Mouse (Mus musculus) limb, embryonic 11.5 days (tissue): ENCODE data around the gene Mtch1. TPM values are rescaled to one million over a fixed set of nuclear protein-coding genes. Genes with fewer than 3 reads are reported as not detected.

Experiments used
- ATAC-seq: fragments of 200-750 bp; cut with Nextera tagmentation; 2 replicates; pipeline ENCODE4 v1.8.0; 2017; ENCODE audit warnings: low read depth; ENCODE audit not compliant: insufficient number of reproducible peaks, low FRiP score, low TSS enrichment
- DNase-seq: peaks from one replicate; pipeline ENCODE4 v3.0.0-alpha.2; 2015; ENCODE audit warnings: low spot score
- H3K27ac ChIP-seq: fragments of 300-500 bp; sonication (generic); replicated peaks from 2 replicates; pipeline ENCODE4 v1.5.1; 2014; ENCODE audit warnings: low read depth, mild to moderate bottlenecking, low read length
- H3K27me3 ChIP-seq: fragments of 300-500 bp; sonication (generic); 2 replicates; pipeline ENCODE4 v1.6.1; 2014; ENCODE audit warnings: mild to moderate bottlenecking, low read length, mixed read lengths; ENCODE audit not compliant: control insufficient read depth, insufficient read depth
- H3K36me3 ChIP-seq: fragments of 300-500 bp; sonication (generic); 2 replicates; pipeline ENCODE4 v1.6.1; 2014; ENCODE audit warnings: mild to moderate bottlenecking, low read length, moderate library complexity, mixed read lengths; ENCODE audit not compliant: control insufficient read depth, insufficient read depth
- H3K4me1 ChIP-seq: fragments of 300-500 bp; sonication (generic); 2 replicates; pipeline ENCODE4 v1.6.1; 2014; ENCODE audit warnings: low read length, mixed read lengths; ENCODE audit not compliant: control insufficient read depth, insufficient read depth
- H3K4me2 ChIP-seq: fragments of 300-500 bp; sonication (generic); 2 replicates; pipeline ENCODE4 v1.6.1; 2014; ENCODE audit warnings: low read depth, mild to moderate bottlenecking, moderate library complexity; ENCODE audit not compliant: severe bottlenecking
- H3K4me3 ChIP-seq: fragments of 300-500 bp; sonication (generic); 2 replicates; pipeline ENCODE4 v1.5.1; 2014; ENCODE audit warnings: low read depth, low read length
- H3K9ac ChIP-seq: fragments of 300-500 bp; sonication (generic); 2 replicates; pipeline ENCODE4 v1.6.1; 2014; ENCODE audit warnings: mild to moderate bottlenecking, low read length
- H3K9me3 ChIP-seq: fragments of 300-500 bp; sonication (generic); 2 replicates; pipeline ENCODE4 v1.6.1; 2016; ENCODE audit warnings: low read length; ENCODE audit not compliant: control insufficient read depth
- WGBS: fragments of 180-500 bp; shearing (Covaris S2); extraction: QIAGEN DNeasy Blood & Tissue Kit; methylation state at CpG from one replicate; pipeline ENCODE4 v1.1.7; 2014; 5-methylcytosine and 5-hydroxymethylcytosine counted together
- polyA plus RNA-seq: library from polyadenylated mRNA; unstranded; fragments of >200 nt; fragmentation: Nextera tagmentation; extraction: Ambion mirVana; gene quantifications from 2 replicates; pipeline ENCODE4 v1.2.1, GENCODE M21; 2014

Gene Mtch1
- polyA plus RNA-seq, 1 experiment from 2014 or later: 321 TPM

- WGBS: 93% methylated on average over 5 of the region's 5 CpGs
- Histone ChIP-seq H3K27me3 (no peaks in the 10 kb centered on the region), H3K9ac (no peak overlapping the region), H3K4me3 (no peak overlapping the region), H3K27ac (no peak overlapping the region), H3K9me3 (no peaks in the 10 kb centered on the region), H3K36me3 (peaks cover 17% of the 10 kb centered on the region), H3K4me2 (no peak overlapping the region), H3K4me1 (peaks cover 25% of the 10 kb centered on the region)
- ATAC-seq (no peak), DNase-seq (no peak)
These were observed 4.5 kb downstream of the Mtch1 start for GRCm38 (mm10) chr17:29343241-29343640.

GRCm38 (mm10) chr17:29342010-29342910, 5.5 kb downstream of the Mtch1 start:
- Histone ChIP-seq H3K4me2 (no peak overlapping the region), H3K36me3 (peaks cover 21% of the 10 kb centered on the region), H3K9me3 (no peaks in the 10 kb centered on the region), H3K4me1 (peaks cover 23% of the 10 kb centered on the region), H3K27me3 (no peaks in the 10 kb centered on the region), H3K9ac (0 out of 2 replicates have a peak overlapping the region, but pooled peaks have one; percentile 23), H3K27ac (peak overlapping the region; percentile 33; the same call in 1 of the 2 replicates), H3K4me3 (no peak overlapping the region)
- 57% methylated on average over 13 of the region's 13 CpGs for WGBS
- ATAC-seq (peak; percentile 52), DNase-seq (peak; percentile 27)

GRCm38 (mm10) chr17:29341591-29342003, 6.1 kb downstream of the Mtch1 start:
- DNase-seq: peak; percentile 40
- no peaks in the 10 kb centered on the region for H3K27me3 ChIP-seq

GRCm38 (mm10) chr17:29340406-29341261, 7.1 kb downstream of the Mtch1 start:
- Histone ChIP-seq H3K9me3 (no peaks in the 10 kb centered on the region), H3K36me3 (peaks cover 25% of the 10 kb centered on the region), H3K27me3 (no peaks in the 10 kb centered on the region), H3K4me1 (peaks cover 15% of the 10 kb centered on the region), H3K4me2 (no peak overlapping the region), H3K4me3 (no peak overlapping the region), H3K27ac (no peak overlapping the region), H3K9ac (no peak overlapping the region)
- ATAC-seq (peak; percentile 44; the same call in 1 of the 2 replicates), DNase-seq (no peak)
- 80% methylated on average over 17 of the region's 18 CpGs for WGBS

More at GRCm38 (mm10) chr17:29341591-29342003, 6.1 kb downstream of the Mtch1 start:
- H3K9ac ChIP-seq: 0 out of 2 replicates have a peak overlapping the region, but pooled peaks have one; percentile 23
- peaks cover 22% of the 10 kb centered on the region for H3K4me1 ChIP-seq
- peaks cover 21% of the 10 kb centered on the region for H3K36me3 ChIP-seq
- peak; percentile 45 for ATAC-seq
- H3K4me2 ChIP-seq: no peak overlapping the region
- no peaks in the 10 kb centered on the region for H3K9me3 ChIP-seq
- WGBS: 25% methylated on average over 9 of the region's 9 CpGs
- H3K4me3 ChIP-seq: no peak overlapping the region
- peak overlapping the region; percentile 33; the same call in 1 of the 2 replicates for H3K27ac ChIP-seq

- no peaks in the 10 kb centered on the region for H3K27me3 ChIP-seq
- ATAC-seq (no peak), DNase-seq (no peak)
- H3K4me1 ChIP-seq: peaks cover 15% of the 10 kb centered on the region
- no peak overlapping the region; the same call in 1 of the 2 replicates for H3K9ac ChIP-seq
- H3K9me3 ChIP-seq: no peaks in the 10 kb centered on the region
- H3K4me2 ChIP-seq: no peak overlapping the region
- H3K27ac ChIP-seq: 0 out of 2 replicates have a peak overlapping the region, but pooled peaks have one; percentile 36
- H3K36me3 ChIP-seq: peaks cover 32% of the 10 kb centered on the region
- no peak overlapping the region for H3K4me3 ChIP-seq
- 89% methylated on average over 11 of the region's 11 CpGs for whole genome bisulfite sequencing
These were observed 8.5 kb downstream of the Mtch1 start for GRCm38 (mm10) chr17:29339170-29339768.

GRCm38 (mm10) chr17:29337979-29338823, 9.5 kb downstream of the Mtch1 start:
- H3K9me3 ChIP-seq: no peaks in the 10 kb centered on the region
- WGBS: 92% methylated on average over 9 of the region's 9 CpGs
- H3K4me3 ChIP-seq: no peak overlapping the region
- H3K9ac ChIP-seq: no peak overlapping the region
- H3K36me3 ChIP-seq: peaks cover 31% of the 10 kb centered on the region
- DNase-seq: no peak
- H3K27me3 ChIP-seq: no peaks in the 10 kb centered on the region
- H3K27ac ChIP-seq: no peak overlapping the region
- H3K4me2 ChIP-seq: no peak overlapping the region
- ATAC-seq: no peak
- peaks cover 15% of the 10 kb centered on the region for H3K4me1 ChIP-seq

GRCm38 (mm10) chr17:29336266-29336990, 11.3 kb downstream of the Mtch1 start:
- no peak overlapping the region for H3K4me2 ChIP-seq
- H3K27ac ChIP-seq: no peak overlapping the region
- no peaks in the 10 kb centered on the region for H3K9me3 ChIP-seq
- H3K4me1 ChIP-seq: peaks cover 1% of the 10 kb centered on the region; the same call in 1 of the 2 replicates
- ATAC-seq (no peak), DNase-seq (no peak)
- H3K36me3 ChIP-seq: peaks cover 41% of the 10 kb centered on the region
- H3K4me3 ChIP-seq: no peak overlapping the region
- H3K27me3 ChIP-seq: no peaks in the 10 kb centered on the region
- H3K9ac ChIP-seq: no peak overlapping the region
- 92% methylated on average over 19 of the region's 19 CpGs for WGBS
